24 mouse cellular contexts compared by ENCODE assay signal in the genomic region with DNA sequence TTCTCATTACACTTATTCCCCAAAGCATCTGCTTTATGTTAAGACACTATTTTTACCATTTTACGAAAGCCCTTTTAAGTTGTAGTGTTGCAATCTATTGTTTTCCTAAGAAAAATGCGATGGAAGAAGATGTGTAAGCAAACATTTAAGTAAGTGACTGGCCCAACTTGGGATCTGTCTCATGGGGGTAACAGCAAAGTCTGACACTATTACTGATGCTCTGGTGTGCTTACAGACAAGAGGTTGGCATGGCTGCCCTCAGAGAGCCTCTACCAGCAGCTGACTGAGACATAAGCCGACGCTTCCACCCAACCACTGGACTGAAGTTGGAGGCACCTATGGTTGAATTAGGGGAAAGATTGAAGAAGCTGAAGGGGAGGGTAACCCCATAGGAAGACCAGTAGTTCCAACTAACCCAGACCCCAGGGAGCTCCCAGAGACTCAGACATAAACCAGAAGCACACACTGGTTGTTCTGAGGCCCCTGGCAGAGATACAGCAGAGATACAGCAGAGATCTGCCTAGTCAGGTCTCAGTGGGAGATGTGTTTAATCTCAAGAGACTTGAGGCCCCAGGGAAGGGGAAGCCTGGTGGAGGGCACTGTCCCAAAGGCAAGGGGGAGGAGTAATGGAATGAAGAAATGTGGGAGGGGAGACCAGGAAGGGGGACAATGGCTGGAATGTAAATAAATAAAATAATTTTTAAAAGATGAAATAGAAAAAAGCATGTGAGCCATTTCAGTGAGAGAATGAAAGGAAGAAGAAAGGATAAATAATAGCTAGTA.
DNase-seq lines count a peak whose midpoint lies in the region; ATAC-seq and TF ChIP-seq lines count a peak whose summit lies in the region.
"Had no signal": no experiment of that assay in that cellular context is flagged by ENCODE, and none has a peak within 500 bp of the region (broad histone marks: within the 10 kb centered on the region; RNA-seq: fewer than 3 reads in every experiment).

No protein-coding gene starts in this region.

- H3K36me3 ChIP-seq in lung, embryonic 14.5 days (ENCODE audit: insufficient read depth) = no peaks in the 10 kb centered on the region
- no peaks in the 10 kb centered on the region for H3K36me3 ChIP-seq in lung, postnatal 0 days (ENCODE audit: insufficient read depth, low read length)
- H3K36me3 ChIP-seq in stomach, embryonic 15.5 days = no peaks in the 10 kb centered on the region
- H3K36me3 ChIP-seq: embryonic facial prominence, embryonic 13.5 days; forebrain, embryonic 10.5 days; hindbrain, embryonic 12.5 days; hindbrain, embryonic 15.5 days had no signal

- no peak overlapping the region for H3K4me3 ChIP-seq in lung, embryonic 14.5 days (ENCODE audit: low read depth, low read length)
- no peak overlapping the region for H3K4me3 ChIP-seq in lung, postnatal 0 days (ENCODE audit: low read depth, low read length)
- H3K4me3 ChIP-seq in stomach, embryonic 15.5 days (replicated peaks) = no peak overlapping the region
- no peak overlapping the region for H3K4me3 ChIP-seq in left cerebral cortex, adult 2 months
- H3K4me3 ChIP-seq: embryonic facial prominence, embryonic 13.5 days; forebrain, embryonic 10.5 days; forebrain, embryonic 13.5 days; gastrocnemius, adult 2 months; hindbrain, embryonic 12.5 days; hindbrain, embryonic 15.5 days had no signal

- H3K27ac ChIP-seq in lung, embryonic 14.5 days (ENCODE audit: low read depth) = no peak overlapping the region
- H3K27ac ChIP-seq in lung, postnatal 0 days (ENCODE audit: low read length) = no peak overlapping the region
- H3K27ac ChIP-seq in stomach, embryonic 15.5 days = peak overlapping the region; percentile 51
- no peak overlapping the region for H3K27ac ChIP-seq in left cerebral cortex, adult 2 months
- H3K27ac ChIP-seq: embryonic facial prominence, embryonic 13.5 days; forebrain, embryonic 10.5 days; forebrain, embryonic 13.5 days; gastrocnemius, adult 2 months; hindbrain, embryonic 12.5 days; hindbrain, embryonic 15.5 days had no signal

- TF ChIP-seq EP300 in lung, postnatal 0 days (IDR thresholded peaks at IDR 0.05) = peak; percentile 40; the same call in 1 of the 2 replicates

- intact Hi-C loops in left cerebral cortex, adult 2 months (cut with DNase I) = no loop called here

- H3K9me3 ChIP-seq in lung, embryonic 14.5 days (ENCODE audit: low read depth, low read length) = no peaks in the 10 kb centered on the region
- H3K9me3 ChIP-seq in lung, postnatal 0 days (ENCODE audit: low read length) = no peaks in the 10 kb centered on the region
- H3K9me3 ChIP-seq in stomach, embryonic 15.5 days = no peaks in the 10 kb centered on the region
- H3K9me3 ChIP-seq: embryonic facial prominence, embryonic 13.5 days; forebrain, embryonic 10.5 days; forebrain, embryonic 13.5 days; hindbrain, embryonic 12.5 days; hindbrain, embryonic 15.5 days had no signal

- DNase-seq in lung, embryonic 14.5 days = peak; percentile 51
- no peak for DNase-seq in lung, postnatal 10 days
- peak; percentile 40 for DNase-seq in lung, postnatal 0 days (ENCODE audit: low spot score)
- DNase-seq in lung, postnatal 14 days = no peak
- no peak for DNase-seq in kidney, adult 18-20 months
- no peak for DNase-seq in left cerebral cortex, adult 2 months (ENCODE audit: extremely low spot score in 1 of 2, low spot score in 2 of 2)
- DNase-seq: adrenal gland, adult 2 months; adrenal gland, postnatal 14 days; cerebellum, adult 11 months; cerebellum, adult 2 months; cerebellum, adult 9-11 months; cerebellum, postnatal 25 days; gastrocnemius, adult 2 months; gastrocnemius, postnatal 14 days; heart, adult 11 months had no signal

- no peaks in the 10 kb centered on the region for H3K4me1 ChIP-seq in lung, embryonic 14.5 days (ENCODE audit: insufficient read depth)
- H3K4me1 ChIP-seq in lung, postnatal 0 days (ENCODE audit: insufficient read depth, low read depth, low read length) = no peaks in the 10 kb centered on the region
- H3K4me1 ChIP-seq in stomach, embryonic 15.5 days = no peaks in the 10 kb centered on the region
- H3K4me1 ChIP-seq: embryonic facial prominence, embryonic 13.5 days; forebrain, embryonic 10.5 days; forebrain, embryonic 13.5 days; hindbrain, embryonic 12.5 days; hindbrain, embryonic 15.5 days had no signal

- peak; percentile 59; the same call in 1 of the 2 replicates for ATAC-seq in lung, embryonic 14.5 days (ENCODE audit: insufficient read depth)
- 0 out of 2 replicates have a peak, but pooled peaks have one; percentile 41 for ATAC-seq in lung, postnatal 0 days
- ATAC-seq in stomach, embryonic 15.5 days (ENCODE audit: insufficient read depth, low FRiP score, low read depth) = no peak
- ATAC-seq: CD4-positive, CD25-positive, alpha-beta regulatory T cell, adult 4 months; forebrain, embryonic 13.5 days; forebrain, embryonic 16.5 days had no signal

- H3K27me3 ChIP-seq in lung, embryonic 14.5 days (ENCODE audit: insufficient read depth, low read length) = no peaks in the 10 kb centered on the region
- no peaks in the 10 kb centered on the region for H3K27me3 ChIP-seq in lung, postnatal 0 days (replicated peaks; ENCODE audit: insufficient read depth, low read length)
- no peaks in the 10 kb centered on the region for H3K27me3 ChIP-seq in stomach, embryonic 15.5 days (replicated peaks)
- H3K27me3 ChIP-seq: embryonic facial prominence, embryonic 13.5 days; forebrain, embryonic 13.5 days; hindbrain, embryonic 12.5 days; hindbrain, embryonic 15.5 days had no signal

- WGBS in lung, embryonic 14.5 days = 68% methylated on average over 4 of the region's 4 CpGs
- WGBS in lung, postnatal 0 days = 61% methylated on average over 4 of the region's 4 CpGs
- WGBS in stomach, embryonic 15.5 days = 65% methylated on average over 4 of the region's 4 CpGs

- H3K9ac ChIP-seq in lung, embryonic 14.5 days = no peak overlapping the region
- no peak overlapping the region for H3K9ac ChIP-seq in lung, postnatal 0 days (replicated peaks; ENCODE audit: low read depth)
- no peak overlapping the region for H3K9ac ChIP-seq in stomach, embryonic 15.5 days
- H3K9ac ChIP-seq: embryonic facial prominence, embryonic 13.5 days; forebrain, embryonic 13.5 days; hindbrain, embryonic 12.5 days; hindbrain, embryonic 15.5 days had no signal

- H3K4me2 ChIP-seq in lung, embryonic 14.5 days = no peak overlapping the region
- no peak overlapping the region for H3K4me2 ChIP-seq in lung, postnatal 0 days (replicated peaks; ENCODE audit: low read depth, low read length)
- H3K4me2 ChIP-seq in stomach, embryonic 15.5 days = no peak overlapping the region
- H3K4me2 ChIP-seq: embryonic facial prominence, embryonic 13.5 days; forebrain, embryonic 13.5 days; heart, embryonic 11.5 days; hindbrain, embryonic 12.5 days; hindbrain, embryonic 15.5 days had no signal

- TF ChIP-seq CTCF in lung, embryonic 14.5 days (IDR thresholded peaks at IDR 0.05; ENCODE audit: low read depth) = no peak
- no peak for TF ChIP-seq CTCF in lung, postnatal 0 days (IDR thresholded peaks at IDR 0.05)
- no peak for TF ChIP-seq CTCF in left cerebral cortex, adult 2 months (IDR thresholded peaks at IDR 0.05)

Comparison
In these comparisons a context has a peak if more than half of its experiments do, and no peak if none do; other contexts are left out.
1. DNase-seq: peak in lung, embryonic 14.5 days (single experiment) and lung, postnatal 0 days (single experiment); none in lung, postnatal 10 days (single experiment), lung, postnatal 14 days (single experiment), kidney, adult 18-20 months (single experiment) and left cerebral cortex, adult 2 months (0 of 2).